Mouse (Mus musculus): ENCODE measurements around the gene Dmtf1. TPM values are rescaled to one million over a fixed set of nuclear protein-coding genes. Genes with fewer than 3 reads are reported as not detected.
A peak's percentile ranks its signal among the peaks of the same experiment; 100 is the strongest.
"Not testable (repeated sequence)": the region's sequence is repeated elsewhere in the genome, so short reads cannot be mapped to it uniquely, and the experiment has no call there.

Dmtf1 gene
- 78.0 and 86.6 TPM in 2 replicates for total RNA-seq (2017)

GRCm38 (mm10) chr5:9161456-9162041 is at the start of gene Dmtf1:
TSS of gene Dmtf1 (minus strand) at chr5:9161776.
- ATAC-seq (replicated peaks in 1 of 2; ENCODE audit: insufficient read depth in 1 of 2, low FRiP score in 2 of 2, low TSS enrichment in 1 of 2, low read depth in 1 of 2, poor library complexity in 2 of 2, severe bottlenecking in 2 of 2): peak; percentile 88 to 98

GRCm38 (mm10) chr5:9186467-9186866 is 24.9 kb upstream of the Dmtf1 start:
- peak; percentile 77 to 88 for ATAC-seq (replicated peaks in 1 of 2; ENCODE audit: insufficient read depth in 1 of 2, low FRiP score in 2 of 2, low TSS enrichment in 1 of 2, low read depth in 1 of 2, poor library complexity in 2 of 2, severe bottlenecking in 2 of 2)

GRCm38 (mm10) chr5:9173295-9173694 is 11.7 kb upstream of the Dmtf1 start:
- ATAC-seq (replicated peaks in 1 of 2; ENCODE audit: insufficient read depth in 1 of 2, low FRiP score in 2 of 2, low TSS enrichment in 1 of 2, low read depth in 1 of 2, poor library complexity in 2 of 2, severe bottlenecking in 2 of 2): no peak

DNA sequence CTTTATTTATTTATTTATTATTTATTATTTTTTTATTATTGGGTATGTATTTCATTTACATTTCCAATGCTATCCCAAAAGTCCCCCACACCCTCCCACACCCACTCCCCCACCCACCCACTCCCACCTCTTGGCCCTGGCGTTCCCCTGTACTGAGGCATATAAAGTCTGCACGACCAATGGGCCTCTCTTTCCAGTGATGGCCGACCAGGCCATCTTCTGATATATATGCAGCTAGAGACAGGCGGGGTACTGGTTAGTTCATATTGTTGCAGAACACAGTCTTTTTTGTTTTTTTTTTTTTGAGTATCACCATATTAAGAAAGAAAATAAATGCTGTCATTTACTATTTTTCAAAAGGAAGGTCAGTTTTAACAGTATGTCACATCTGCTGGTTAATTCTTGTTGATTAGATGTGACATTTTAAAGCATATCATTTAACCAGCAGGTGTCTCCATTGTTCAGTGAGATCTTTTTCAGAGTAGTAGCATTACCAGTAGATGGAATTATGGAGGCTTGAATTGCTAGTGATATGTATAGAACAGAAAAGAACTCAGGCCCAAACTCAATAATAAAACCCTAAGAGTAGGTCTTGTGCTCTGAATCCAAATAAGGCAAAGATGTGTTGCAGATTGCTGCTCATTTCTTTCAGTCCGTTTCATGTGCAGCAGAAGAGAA is 7.9 kb upstream of the Dmtf1 start:
- peak; percentile 68 to 82; a peak in 2 of 4 replicates for ATAC-seq (replicated peaks in 1 of 2; ENCODE audit: insufficient read depth in 1 of 2, low FRiP score in 2 of 2, low TSS enrichment in 1 of 2, low read depth in 1 of 2, poor library complexity in 2 of 2, severe bottlenecking in 2 of 2)

DNA sequence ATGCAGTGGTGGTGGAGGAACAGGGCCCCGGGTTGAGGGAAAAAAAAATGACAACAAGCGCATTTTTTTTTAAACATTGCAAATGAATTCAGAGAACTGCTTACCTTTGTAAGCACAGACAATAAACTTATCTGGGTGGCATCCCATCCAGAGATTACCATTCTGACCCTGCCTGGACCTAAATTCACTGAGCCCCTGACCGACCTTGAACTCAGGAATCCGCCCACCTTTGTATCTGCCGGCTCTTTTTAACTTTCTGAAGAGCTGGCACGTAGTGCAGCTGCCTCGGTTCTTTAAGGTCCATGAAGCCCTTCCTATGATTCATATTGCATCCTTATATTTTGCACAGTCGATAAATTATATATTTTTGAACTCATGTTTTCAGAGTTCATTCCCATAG is 4.8 kb upstream of the Dmtf1 start:
- ATAC-seq (replicated peaks in 1 of 2; ENCODE audit: insufficient read depth in 1 of 2, low FRiP score in 2 of 2, low TSS enrichment in 1 of 2, low read depth in 1 of 2, poor library complexity in 2 of 2, severe bottlenecking in 2 of 2): no peak

DNA sequence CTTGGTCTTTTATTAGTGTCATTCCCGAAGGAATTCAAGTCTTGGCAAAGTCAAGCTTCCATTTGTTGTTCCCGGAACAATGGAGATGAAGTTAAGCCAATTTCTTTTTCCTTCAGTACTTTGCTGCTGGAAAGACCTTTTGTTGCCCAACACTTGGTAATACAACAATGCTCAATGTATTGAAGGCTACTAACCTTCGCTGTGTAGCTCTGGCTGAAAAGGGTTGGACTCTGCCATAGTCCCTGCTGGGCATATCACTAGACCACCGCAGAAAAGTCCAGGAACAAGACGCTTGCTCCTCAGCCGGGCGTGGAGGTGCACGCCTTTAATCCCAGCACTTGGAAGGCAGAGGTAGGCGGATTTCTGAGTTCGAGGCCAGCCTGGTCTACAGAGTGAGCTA is 3.6 kb upstream of the Dmtf1 start:
- ATAC-seq (replicated peaks in 1 of 2; ENCODE audit: insufficient read depth in 1 of 2, low FRiP score in 2 of 2, low TSS enrichment in 1 of 2, low read depth in 1 of 2, poor library complexity in 2 of 2, severe bottlenecking in 2 of 2): not testable (repeated sequence)

GRCm38 (mm10) chr5:9163411-9163810 is 1.8 kb upstream of the Dmtf1 start:
- ATAC-seq (replicated peaks in 1 of 2; ENCODE audit: insufficient read depth in 1 of 2, low FRiP score in 2 of 2, low TSS enrichment in 1 of 2, low read depth in 1 of 2, poor library complexity in 2 of 2, severe bottlenecking in 2 of 2): no peak

DNA sequence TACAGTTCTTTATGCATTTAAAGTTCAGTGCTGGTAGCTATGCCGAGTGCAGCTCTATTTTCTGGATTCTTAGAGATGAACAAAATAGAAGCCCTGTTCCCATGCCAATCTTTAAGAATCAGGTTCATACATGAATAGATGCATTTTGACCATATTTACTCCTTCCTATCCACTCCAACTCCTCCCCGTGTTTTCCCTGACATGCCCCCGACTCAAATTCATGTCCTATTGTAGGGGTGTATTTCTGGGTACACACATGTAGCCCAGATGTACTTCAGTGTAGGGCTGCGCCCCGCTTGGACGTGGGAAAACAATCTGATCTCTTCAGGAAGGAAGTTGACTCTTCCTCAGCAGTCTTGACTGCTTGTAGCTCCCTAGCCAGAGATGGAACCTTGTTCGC is 512 bp upstream of the Dmtf1 start:
- peak in 1 of 2 experiments; percentile 2; a peak in 1 of 4 replicates for ATAC-seq (replicated peaks in 1 of 2; ENCODE audit: insufficient read depth in 1 of 2, low FRiP score in 2 of 2, low TSS enrichment in 1 of 2, low read depth in 1 of 2, poor library complexity in 2 of 2, severe bottlenecking in 2 of 2)

DNA sequence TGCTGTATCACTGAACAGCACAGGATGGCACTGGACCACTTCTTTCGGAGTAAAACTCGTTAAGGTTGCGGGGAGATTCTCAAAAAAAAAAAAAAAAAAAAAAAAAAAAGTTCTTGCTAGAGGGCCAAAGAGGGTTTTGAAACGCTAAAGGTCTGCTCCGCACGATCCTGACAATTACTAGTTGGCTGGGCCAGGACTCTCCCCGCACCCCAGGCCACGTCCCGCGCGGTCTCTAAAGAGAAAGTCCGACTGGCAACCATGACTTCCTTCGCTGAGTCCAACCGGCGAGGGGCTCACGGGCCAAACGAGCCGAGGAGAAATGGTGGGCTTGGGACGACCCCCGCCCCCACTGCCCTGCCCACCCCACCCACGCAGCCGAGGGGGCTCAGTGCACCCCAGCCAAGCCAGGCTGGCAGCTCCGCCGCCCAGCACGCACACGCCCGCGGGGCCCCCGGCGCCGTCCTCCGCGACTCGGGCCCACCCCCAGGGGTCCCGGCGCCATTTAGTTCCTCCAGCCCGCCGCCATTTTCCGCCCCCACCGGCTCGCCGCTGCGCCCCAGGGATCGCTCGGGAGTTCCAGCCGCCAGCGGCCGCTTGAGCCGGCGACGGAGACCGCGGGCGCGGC is 633 bp downstream of the Dmtf1 start:
- ATAC-seq (replicated peaks in 1 of 2; ENCODE audit: insufficient read depth in 1 of 2, low FRiP score in 2 of 2, low TSS enrichment in 1 of 2, low read depth in 1 of 2, poor library complexity in 2 of 2, severe bottlenecking in 2 of 2): peak in 1 of 2 experiments; percentile 17; a peak in 1 of 4 replicates

DNA sequence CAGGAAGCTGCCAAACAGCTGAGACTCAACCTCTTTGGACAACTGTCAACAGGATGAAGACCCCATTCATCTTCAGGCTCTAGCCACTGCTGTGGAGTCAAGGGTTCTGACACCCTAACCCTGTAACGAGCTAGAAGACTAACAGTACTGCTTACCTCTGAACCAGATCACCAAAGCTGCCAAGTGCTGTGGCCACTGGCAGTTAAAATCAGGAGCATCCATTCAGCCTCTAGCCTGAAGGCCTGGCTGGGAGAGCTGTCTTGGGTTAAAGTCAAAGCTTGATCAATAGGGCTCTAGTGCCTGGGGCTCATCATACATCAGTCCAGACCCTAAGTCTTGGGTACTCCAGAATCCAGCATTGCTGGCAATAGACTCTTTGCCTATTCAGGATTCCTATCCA is 4.2 kb downstream of the Dmtf1 start:
- no peak for ATAC-seq (replicated peaks in 1 of 2; ENCODE audit: insufficient read depth in 1 of 2, low FRiP score in 2 of 2, low TSS enrichment in 1 of 2, low read depth in 1 of 2, poor library complexity in 2 of 2, severe bottlenecking in 2 of 2)

DNA sequence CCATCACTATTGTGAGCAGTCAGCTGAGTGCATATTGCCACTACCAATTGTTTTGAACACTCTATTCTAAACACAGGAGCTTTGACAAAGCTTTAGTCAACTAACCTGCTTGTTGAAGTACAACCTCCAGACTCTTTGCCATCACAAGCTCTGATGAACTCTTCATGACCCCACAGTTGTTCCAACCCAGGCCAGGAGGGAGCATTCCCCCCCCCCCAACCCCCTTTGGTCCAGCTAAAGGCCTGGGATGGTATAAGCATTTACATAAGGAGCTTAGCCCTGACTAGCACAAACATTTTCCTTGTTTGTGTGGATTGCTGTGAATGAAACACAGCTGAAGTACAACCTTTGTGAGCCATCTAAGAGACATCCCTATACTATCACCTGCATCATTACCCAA is 4.8 kb downstream of the Dmtf1 start:
- ATAC-seq (replicated peaks in 1 of 2; ENCODE audit: insufficient read depth in 1 of 2, low FRiP score in 2 of 2, low TSS enrichment in 1 of 2, low read depth in 1 of 2, poor library complexity in 2 of 2, severe bottlenecking in 2 of 2): no peak

DNA sequence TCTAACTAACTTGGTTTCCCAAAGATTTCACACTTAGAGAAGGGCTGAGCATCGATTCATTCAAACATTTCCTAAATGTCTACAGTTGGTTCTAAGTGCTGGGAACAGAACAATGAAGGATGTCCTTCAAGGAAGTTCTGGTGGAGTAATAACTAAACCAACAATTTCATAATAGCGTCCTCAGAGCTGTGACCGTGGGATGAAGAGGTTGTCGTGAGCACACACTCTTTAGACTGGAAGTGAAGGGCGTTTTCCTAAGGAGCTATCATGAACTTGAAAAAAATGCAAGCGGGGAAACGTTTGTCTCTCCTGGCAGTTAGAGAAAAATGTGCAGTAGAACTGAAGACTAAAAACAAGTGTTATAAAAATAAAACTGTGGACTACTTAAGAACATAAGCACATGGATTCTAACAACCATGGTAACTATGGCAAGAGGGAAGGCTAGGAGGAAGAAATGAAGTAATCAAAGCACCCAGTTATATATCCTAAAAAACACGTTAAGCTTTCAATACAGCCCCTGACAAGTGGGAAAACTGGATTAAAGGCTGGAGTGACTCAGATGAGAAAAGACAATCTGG is 12.2 kb downstream of the Dmtf1 start:
- no peak for ATAC-seq (replicated peaks in 1 of 2; ENCODE audit: insufficient read depth in 1 of 2, low FRiP score in 2 of 2, low TSS enrichment in 1 of 2, low read depth in 1 of 2, poor library complexity in 2 of 2, severe bottlenecking in 2 of 2)

DNA sequence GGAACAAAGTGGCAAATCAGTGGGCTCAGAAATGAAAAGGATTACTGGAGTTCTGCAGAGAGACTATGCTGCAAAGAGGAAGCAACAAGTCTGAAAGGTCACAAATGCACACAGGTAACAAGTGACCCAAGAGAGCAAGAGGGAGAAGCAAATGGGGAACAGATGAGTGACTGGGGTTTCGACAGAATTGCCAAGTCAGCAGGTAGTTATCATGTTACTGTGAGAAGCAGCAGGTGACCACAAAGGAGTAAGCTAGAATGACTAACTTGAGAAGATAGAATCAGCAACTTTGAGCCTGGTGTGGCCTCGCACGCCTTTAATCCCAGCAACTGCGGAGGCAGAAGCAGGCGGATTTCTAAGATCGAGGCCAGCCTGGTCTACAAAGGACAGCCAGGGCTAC is 19.2 kb downstream of the Dmtf1 start:
- ATAC-seq (replicated peaks in 1 of 2; ENCODE audit: insufficient read depth in 1 of 2, low FRiP score in 2 of 2, low TSS enrichment in 1 of 2, low read depth in 1 of 2, poor library complexity in 2 of 2, severe bottlenecking in 2 of 2): no peak

DNA sequence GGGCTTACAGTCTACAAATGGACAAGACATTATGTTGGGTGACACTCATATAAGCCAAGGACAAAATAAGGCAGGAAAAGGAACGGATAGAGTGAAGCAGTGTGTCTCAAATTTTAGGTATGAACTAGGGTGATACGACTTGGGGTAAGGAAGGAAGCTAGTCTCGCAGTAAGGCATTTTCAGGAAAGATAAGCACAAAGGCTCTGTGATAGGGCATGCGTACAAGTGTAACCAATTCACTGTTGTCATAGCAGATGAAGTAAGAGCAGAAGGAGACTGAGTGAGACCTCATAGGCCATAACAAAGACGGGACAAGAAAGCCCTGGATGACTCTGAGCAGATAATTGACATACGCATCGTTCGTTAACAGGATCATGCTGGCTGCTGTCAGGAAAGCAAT is 20.9 kb downstream of the Dmtf1 start:
- no peak for ATAC-seq (replicated peaks in 1 of 2; ENCODE audit: insufficient read depth in 1 of 2, low FRiP score in 2 of 2, low TSS enrichment in 1 of 2, low read depth in 1 of 2, poor library complexity in 2 of 2, severe bottlenecking in 2 of 2)

- ATAC-seq (replicated peaks in 1 of 2; ENCODE audit: insufficient read depth in 1 of 2, low FRiP score in 2 of 2, low TSS enrichment in 1 of 2, low read depth in 1 of 2, poor library complexity in 2 of 2, severe bottlenecking in 2 of 2): no peak
These were observed 26.0 kb downstream of the Dmtf1 start for GRCm38 (mm10) chr5:9135588-9135987.

DNA sequence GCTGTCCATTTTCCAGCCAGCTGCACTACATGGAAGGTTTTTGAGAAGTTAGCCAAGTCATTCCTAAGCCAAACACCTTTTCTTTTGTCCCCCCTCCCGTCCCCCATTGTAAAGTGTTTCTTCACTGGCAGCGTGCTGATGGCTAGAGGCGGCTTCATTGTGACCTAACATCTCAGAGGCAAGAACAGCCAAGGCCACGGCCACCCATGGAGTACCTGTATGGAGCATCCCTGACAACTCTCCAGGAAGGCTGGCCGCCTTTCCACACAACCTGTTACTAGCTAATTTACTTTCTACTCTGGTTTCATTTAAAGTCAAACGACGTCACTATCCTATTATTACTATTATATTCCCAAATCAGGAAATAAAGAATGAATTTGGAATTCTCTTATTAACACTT is 29.8 kb downstream of the Dmtf1 start:
- ATAC-seq (replicated peaks in 1 of 2; ENCODE audit: insufficient read depth in 1 of 2, low FRiP score in 2 of 2, low TSS enrichment in 1 of 2, low read depth in 1 of 2, poor library complexity in 2 of 2, severe bottlenecking in 2 of 2): no peak

DNA sequence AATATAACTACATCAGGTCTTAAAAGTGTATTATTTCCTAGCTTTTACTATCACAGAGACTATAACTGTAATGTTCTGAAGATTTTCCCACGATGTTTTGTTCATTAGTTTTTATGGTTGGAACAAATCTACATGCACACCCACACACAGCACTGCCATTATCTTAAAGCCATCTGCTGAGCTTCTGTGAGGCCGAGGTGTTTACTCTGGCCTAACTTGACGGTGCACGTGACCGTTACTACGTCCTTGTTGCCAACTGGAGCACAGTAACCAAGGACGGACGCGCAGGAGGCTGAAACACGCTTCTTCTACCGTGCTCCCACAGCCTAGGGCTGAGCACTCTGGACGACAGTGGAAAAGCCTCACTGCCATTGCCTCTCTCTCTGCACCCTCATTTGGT is 33.0 kb downstream of the Dmtf1 start:
- no peak for ATAC-seq (replicated peaks in 1 of 2; ENCODE audit: insufficient read depth in 1 of 2, low FRiP score in 2 of 2, low TSS enrichment in 1 of 2, low read depth in 1 of 2, poor library complexity in 2 of 2, severe bottlenecking in 2 of 2)

- ATAC-seq (replicated peaks in 1 of 2; ENCODE audit: insufficient read depth in 1 of 2, low FRiP score in 2 of 2, low TSS enrichment in 1 of 2, low read depth in 1 of 2, poor library complexity in 2 of 2, severe bottlenecking in 2 of 2): no peak
These were observed 37.4 kb downstream of the Dmtf1 start for GRCm38 (mm10) chr5:9124134-9124533.

All from hematopoietic stem cell, adult 5-6 weeks (primary cell).